Mouse (Mus musculus) cerebellum, adult 11 months (tissue): ENCODE results near the gene Glo1.
"Not testable (repeated sequence)": the region's sequence is repeated elsewhere in the genome, so short reads cannot be mapped to it uniquely, and the experiment has no call there.

Experiments used
- DNase-seq: peaks from one replicate; pipeline ENCODE4 v3.0.0; 2022

Glo1 gene

GRCm38 (mm10) chr17:30626719-30627118, at the start of gene Glo1:
Gene Glo1, minus strand, starts transcription at chr17:30626871.
- DNase-seq, result not testable (repeated sequence)

DNA sequence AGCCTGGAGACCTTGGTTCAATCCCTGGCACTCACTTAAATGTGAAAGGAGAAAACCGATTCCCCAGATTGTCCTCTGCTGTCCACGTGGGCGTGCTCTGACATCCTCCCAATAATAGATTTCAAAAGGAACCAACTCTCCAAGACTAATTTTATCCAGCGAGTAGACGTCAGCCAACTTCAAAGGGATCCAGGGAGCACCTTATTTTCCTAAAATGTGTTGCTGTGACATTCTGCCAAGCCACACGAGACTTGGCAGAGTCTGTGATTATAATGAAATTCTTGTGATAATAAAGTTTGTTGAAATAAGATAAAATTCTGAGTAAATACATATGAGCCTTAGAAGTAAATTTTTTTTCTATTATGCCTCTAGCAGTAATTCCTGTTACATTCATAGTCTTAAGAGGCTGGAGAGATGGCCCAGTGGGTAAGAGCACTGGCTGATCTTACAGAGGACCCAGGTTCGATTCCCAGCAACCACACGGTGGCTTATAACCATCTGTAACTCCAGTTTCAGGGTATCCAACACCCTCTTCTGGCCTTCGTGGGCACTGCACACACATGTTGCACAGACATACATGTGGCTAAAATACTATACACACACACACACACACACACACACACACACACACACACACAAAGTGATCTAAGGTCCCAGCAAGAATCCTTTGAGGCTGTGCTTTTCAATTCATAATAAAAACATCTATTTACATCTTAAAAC, 48.5 kb upstream of the Glo1 start:
- no peak for DNase-seq

DNA sequence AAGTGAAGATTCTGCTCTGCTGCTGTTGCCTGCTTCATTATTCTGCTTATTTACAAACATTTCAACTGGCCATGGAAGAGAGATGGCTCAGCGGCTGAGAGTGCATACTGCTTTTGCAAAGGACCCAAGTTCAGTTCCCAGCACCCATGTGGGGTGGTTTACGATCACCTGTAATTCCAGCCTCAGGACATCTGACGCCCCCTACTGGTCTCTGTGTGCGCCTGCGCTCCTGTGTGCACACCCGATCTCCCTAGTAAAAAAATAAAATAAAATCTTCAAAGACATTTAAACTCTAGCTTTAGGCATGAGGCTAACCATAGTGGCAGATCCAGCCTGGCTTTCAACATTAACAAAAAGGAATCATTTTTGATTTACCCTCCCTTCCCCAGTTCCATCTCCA, 46.4 kb upstream of the Glo1 start:
- no peak for DNase-seq

DNA sequence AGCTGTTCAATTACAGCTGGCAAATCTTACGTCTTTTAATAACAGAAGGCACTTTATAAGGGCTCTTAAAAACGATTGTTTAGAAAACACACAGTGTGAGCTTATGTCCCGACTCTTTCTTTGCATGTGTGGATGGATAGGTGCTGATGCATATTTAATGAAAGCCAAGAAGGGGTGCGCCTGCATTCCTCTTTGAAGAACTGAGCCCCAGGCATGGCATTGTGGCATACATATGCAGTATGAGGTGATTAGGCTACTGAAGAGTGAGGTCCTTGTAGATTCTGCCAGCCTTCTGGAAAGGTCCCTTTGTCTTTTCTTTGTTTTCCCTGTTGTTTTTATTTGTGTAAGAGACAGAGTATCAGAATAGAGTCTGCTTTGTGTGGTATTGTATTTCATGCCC, 45.9 kb upstream of the Glo1 start:
- no peak for DNase-seq

- DNase-seq, result no peak
Measured at GRCm38 (mm10) chr17:30664856-30665255, 38.2 kb upstream of the Glo1 start.

GRCm38 (mm10) chr17:30663170-30663569, 36.5 kb upstream of the Glo1 start:
- no peak for DNase-seq

GRCm38 (mm10) chr17:30662131-30662530, 35.5 kb upstream of the Glo1 start:
- no peak for DNase-seq

DNA sequence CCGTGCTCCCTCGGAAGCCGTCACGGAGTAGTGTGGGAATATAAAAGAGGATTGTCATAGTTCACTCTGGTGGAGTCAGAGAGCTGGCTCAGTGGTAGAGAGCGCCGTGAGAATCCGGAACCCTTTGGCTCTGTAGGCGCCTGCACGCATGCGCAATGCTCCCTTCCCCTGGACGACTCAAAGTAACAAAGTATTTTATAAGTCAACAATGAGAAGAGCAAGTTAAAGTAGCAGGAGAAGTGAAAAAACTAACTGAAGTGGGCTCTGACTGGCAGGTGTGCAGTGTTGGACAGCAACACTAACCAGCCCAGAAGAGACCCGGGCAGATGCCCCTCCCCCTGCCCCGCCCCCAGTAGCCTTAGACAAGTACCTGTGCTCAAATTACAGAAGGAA, 31.5 kb upstream of the Glo1 start:
- peak; percentile 17 for DNase-seq

DNA sequence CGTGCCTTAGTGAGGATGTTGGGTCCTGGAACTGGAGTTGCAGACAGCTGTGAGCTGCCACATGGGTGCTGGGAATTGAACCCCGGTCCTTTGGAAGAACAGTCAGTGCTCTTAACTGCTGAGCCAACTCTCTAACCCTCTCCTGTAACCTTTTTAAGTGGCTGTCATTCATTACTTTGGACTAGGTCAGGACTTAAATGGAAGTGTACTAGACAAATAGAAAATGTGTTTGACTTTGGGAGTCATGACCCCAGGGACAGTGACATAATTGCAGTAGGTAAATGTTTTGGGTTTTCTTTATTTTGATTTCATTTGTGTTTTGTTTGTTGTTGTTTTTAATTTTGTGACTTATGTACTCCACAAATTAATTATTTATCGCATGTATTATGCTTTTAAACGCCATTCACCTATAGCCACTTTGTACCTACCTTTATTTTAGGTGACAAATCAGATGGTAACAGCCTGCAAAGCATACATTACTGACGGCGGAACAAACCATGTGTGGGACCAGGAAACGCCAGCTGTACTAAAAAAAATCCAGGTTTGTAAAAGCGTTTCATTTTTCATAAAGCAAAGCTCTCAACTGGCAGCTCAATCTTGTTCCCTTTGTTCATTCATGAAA, 31.0 kb upstream of the Glo1 start:
- DNase-seq, result no peak

DNA sequence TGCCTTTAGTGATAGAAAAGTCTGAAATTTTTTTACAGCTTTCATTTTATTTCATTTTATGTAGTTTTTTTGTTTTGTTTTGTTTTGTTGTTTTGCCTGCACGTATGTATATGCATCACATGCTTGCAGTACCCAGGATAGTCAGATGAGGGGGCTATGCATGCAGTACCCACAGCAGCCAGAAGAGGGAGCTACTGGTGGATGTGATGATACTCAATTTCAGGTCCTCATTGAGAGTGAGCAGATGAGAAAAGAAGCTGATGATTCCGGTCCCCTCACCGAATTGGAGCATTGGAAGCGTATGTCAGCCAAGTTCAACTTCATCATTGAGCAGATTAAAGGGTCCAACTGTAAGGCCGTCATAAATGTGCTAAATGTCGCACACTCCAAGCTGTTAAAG, 26.3 kb upstream of the Glo1 start:
- no peak for DNase-seq

DNA sequence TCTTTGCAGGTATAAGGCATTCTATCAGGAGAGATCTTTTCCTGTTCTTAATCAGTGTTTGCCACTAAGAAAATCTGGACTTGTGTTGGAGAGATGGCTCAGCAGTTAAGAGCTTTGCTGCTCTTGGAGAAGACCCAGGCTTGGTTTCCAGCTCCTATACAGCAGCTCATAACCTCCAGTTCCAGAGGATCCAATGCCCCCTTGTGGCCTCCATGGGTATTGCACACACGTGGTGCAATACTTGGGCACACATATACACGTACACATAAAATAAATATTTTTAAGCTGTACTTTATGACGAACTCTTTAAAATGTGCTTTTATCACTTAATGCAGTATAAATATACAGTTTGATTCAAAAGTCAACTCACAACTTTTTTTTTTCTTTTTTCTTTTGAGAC, 22.1 kb upstream of the Glo1 start:
- no peak for DNase-seq

GRCm38 (mm10) chr17:30640896-30641295, 14.2 kb upstream of the Glo1 start:
- DNase-seq, result no peak

DNA sequence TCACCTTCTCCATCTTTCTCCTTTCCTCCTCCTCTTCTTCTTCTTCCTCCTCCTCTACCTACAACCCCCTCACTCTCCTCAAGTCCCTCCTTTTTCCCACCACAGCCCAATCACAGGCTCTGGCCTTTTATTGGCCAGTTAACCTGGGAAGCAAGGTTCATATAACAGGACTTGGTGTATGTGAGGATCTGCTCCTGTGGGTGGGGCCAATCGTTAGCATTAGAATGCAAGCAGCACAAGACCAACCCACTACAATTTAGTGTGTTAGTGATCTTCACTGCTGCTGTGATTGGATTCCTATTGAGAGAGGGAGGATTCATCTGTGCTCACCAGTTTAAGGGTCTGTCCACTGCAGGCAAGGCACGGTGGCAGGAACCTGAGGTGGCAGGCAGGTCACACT, 12.3 kb upstream of the Glo1 start:
- DNase-seq, result no peak

DNA sequence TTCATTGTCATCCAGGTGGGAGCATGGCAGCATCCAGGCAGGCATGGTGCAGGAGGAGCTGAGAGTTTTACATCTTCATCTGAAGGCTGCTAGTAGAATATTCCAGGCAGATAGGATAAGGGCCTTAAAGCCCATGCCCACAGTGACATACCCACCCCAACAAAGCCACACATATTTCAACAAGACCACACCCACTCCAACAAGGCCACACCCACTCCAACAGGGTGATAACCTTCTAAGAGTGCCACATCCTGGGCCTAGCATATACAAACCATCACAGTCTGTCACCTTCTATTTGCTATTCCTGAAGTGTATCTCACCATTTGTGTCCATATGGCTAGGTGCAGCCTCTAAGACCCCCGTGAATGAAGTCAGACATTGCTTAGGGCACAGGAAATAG, 11.0 kb upstream of the Glo1 start:
- DNase-seq, result no peak

DNA sequence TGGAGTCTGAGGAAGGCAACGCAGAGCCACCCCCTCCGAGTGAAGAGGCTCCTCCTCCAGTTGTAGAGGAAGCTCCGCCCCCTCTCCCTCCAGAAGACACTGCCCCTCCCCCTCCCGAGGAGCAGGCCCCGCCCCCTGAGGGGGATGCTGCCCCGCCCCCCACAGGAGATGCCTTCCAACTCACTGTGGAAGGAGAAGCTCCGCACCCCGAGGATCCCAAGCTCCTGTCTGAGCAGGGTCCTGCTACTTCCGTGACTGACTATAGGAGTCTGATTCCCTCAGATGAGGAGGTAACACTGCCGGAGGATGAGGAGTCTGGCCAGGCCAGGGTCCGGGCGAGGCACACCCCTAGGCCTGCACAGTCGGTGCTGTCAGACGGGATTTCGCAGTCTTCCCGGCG, 8.7 kb upstream of the Glo1 start:
- no peak for DNase-seq

GRCm38 (mm10) chr17:30624132-30624531, 2.5 kb downstream of the Glo1 start, which contains the start of gene Dnah8:
Gene Dnah8, plus strand, starts transcription at chr17:30624354.
- not testable (repeated sequence) for DNase-seq

DNA sequence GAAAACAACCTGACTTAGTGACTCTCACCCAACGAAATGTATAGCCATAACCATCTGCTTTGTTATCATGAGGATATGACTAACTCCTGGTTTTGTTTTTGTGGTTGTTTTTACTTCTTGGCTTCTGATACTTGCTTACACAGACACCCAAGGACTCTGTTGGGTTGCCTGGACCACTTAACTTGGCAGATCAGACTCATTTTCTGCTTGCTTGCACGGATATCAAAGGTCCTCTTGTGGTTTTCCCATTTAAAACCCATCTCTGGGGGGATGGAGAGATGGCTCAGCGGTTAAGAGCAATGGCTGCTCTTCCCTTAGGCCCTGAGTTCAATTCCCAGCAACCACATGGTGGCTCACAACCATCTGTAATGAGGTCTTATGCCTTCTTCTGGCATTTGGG, 3.5 kb downstream of the Glo1 start:
- no peak for DNase-seq

- DNase-seq, result no peak
Measured at GRCm38 (mm10) chr17:30621450-30621849, 5.2 kb downstream of the Glo1 start.

DNA sequence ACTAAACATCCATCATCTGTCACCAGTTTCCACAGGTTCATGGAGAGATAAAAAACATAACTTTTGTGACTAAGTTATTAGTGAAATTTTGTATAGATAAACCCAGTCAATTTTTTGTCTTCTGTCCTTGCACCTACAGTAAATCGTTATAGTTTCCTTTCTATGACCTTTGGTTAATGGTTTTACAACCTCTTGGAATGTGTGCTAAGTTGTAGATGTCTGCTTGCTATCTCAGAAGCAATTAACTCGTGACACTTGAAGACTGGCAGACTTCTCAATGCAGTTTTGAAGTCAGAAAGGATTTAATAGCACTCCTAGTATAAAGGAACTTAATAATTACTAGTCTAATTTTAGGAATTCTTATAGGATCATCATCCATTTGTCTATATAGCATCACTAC, 6.1 kb downstream of the Glo1 start:
- DNase-seq, result no peak

GRCm38 (mm10) chr17:30619153-30619552, 7.5 kb downstream of the Glo1 start:
- no peak for DNase-seq

DNA sequence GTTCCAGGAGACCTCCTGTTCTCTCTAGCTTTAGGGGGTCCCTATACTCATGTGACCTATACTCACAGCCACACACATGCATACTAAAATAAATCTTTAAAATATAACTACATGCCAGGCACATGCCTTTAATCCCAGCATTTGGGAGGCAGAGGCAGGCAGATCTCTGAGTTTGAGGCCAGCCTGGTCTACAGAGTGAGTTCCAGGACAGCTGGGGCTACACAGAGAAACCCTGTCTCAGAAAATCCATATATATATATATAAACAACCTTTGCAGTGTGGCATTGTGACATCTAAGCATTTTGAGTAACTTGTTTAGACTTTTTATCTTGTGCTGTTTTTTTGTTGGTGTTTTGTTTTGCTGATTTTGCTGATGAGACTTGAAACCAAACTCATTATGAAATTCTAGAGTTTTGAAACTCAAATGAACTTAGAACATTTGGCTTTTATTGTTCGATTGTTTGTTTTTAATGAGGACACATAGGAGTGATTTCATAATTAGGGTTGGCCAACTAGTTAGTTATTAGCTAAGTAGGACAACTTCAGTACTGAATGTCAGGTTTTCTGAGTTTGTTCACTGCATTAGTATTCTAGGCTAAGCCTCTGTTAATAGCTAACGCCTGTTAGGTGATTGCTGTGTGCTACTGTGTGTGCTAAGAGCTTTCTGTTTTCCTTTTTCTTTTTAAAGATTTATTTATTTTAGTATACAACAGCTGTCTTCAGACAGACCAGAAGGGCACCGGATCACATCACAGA, 8.4 kb downstream of the Glo1 start:
- DNase-seq, result no peak

GRCm38 (mm10) chr17:30616203-30616602, 10.5 kb downstream of the Glo1 start:
- no peak for DNase-seq

DNA sequence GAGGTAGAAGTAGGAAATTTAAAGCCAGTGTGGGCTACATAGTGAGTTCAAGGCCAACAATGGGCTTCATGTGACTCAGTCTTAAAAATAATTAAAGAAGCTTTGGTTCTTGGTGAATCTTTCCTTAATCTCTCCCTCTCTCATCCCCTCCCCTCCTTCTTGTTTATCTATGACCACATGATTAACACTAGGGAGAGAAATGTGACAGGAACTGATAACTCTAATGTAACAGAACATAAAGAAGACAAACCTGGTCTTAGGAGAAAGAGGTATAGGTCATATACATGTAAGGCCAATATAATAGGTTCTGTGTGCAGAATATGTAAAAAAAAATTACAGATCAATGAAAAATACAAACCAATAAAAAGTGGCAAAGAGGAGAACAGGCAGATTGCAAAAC, 13.3 kb downstream of the Glo1 start:
- DNase-seq, result no peak
